Mouse (Mus musculus): ENCODE results near the gene Gm49355. TPM values are rescaled to one million over a fixed set of nuclear protein-coding genes. Genes with fewer than 3 reads are reported as not detected.

Gene Gm49355
- total RNA-seq, 2 experiments from 2014 or later = not detected

DNA sequence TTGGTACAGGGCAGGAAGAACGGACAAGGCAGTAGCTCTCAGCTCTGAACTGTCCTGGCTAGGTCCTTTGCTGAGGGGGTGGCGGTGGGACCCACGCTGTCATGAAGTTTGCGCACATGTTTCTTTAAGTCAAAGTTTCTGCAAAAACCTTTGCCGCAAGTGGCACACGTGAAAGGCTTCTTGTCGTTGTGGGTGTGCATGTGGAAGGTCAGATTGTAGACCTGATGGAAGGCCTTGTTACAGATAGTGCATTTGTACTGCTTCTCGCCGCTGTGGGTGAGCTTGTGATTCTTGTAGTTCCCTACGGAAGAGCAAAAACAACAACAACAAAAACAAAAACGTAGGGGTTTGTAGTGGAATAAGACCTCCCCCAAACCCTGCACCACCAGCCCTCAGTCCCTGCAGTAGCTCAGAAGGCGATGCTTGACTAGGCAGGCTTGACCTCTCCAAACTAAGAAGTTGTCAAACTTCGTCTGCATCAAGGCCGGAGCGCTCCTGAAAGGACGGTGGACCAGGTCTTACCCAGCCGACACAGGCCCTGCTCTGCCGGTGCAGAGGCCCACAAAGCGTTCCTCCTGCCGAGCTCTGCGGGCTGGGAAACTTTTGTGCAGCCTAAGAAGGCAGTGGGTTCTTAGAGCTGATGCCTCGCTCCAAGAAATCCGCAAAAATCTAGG is 58.8 kb downstream of the Gm49355 start:
- DNase-seq (ENCODE audit: low spot score in 2 of 2) = peak; percentile 49 to 53

DNA sequence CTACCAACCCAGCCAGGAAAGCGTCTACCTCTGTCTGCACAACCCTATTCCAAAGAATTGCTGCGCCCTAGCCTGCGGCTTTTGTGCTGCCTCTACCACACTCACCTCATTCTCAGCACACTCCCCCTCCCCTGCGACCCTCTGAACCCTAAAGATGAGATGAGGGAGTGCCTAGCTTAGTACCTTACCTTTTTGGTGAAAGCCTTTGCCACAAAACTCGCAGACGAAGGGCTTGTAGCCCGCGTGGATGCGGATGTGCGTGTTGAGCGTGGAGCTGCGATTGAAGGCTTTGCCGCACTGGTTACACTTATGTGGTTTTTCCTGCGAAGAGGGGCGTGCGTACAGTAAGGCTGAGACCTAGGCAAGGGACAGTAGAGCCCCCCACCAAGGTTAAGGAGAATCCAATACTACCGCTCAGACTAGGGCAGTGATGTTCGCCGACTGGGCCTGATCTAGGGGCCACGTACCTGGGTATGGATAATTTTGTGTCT is 59.7 kb downstream of the Gm49355 start:
- DNase-seq (ENCODE audit: low spot score in 2 of 2) = peak; percentile 52 to 59

DNA sequence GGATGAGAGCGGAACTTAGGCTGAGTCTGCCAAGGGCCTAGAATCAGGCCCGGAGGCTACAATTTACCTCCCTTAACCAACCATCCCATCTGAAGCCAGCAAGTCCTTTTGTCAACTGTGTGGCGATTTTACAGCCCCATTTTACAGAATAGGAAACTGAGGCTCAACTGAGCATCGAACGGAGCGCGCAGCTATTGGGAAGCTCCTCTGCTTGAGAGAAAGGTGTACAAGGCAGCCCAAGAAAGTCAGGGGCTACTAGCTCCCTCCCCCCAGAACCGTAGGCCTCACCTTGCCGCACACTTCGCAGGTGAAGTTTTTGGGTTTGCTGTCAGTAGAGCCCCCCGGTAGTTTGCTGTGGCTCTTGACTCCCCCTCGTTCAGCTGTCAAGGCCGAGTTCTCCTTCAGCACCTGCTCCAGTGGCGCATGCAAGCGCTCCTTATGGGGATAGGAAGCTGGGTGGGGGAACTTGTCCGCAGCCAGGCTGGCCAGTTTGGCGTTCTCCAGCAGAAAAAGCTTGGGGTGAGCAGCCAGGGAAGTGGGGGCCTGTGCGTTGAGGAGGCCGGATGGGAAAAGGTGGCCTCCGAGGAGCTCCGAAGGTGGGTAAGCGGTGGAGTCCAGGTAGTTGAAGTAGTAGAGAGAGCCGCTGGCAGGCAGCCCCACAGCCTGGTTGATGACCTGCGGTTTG is 60.4 kb downstream of the Gm49355 start:
- peak in 1 of 2 experiments; percentile 29 for DNase-seq (ENCODE audit: low spot score in 2 of 2)

DNA sequence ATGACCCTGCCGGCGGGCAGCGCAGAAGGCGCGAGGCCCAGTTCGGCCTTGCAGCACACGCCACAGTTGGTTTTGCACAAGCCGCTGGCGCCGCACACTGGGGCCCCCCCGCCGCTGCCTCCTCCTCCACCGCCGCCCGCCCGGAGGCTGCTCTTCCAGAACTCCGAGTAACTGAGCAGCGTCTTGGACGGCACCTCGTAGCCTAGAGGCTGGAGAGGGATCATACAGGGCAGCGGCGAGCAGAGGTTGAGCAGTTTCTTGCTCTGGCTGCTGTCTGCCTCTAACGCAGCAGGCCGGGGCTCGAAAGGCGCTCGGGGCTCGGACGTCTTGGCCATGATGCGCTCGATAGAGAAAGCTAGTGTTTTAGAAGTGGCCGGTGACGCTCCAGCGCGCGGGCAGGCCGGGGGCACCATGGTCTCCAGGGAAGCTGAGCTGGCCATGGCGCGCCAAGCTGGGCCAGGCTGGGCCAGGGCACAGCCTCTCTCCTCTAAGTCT is 61.0 kb downstream of the Gm49355 start:
- peak; percentile 54 to 68 for DNase-seq (ENCODE audit: low spot score in 2 of 2)

- peak; percentile 50 to 65 for DNase-seq (ENCODE audit: low spot score in 2 of 2)
These were observed 61.6 kb downstream of the Gm49355 start for GRCm38 (mm10) chr14:12345241-12345921.

- DNase-seq (ENCODE audit: low spot score in 2 of 2) = peak; percentile 60 to 65
These were observed 62.5 kb downstream of the Gm49355 start for GRCm38 (mm10) chr14:12346011-12346864.

- peak; percentile 29 to 34 for DNase-seq (ENCODE audit: low spot score in 2 of 2)
These were observed 63.3 kb downstream of the Gm49355 start for GRCm38 (mm10) chr14:12346865-12347600.

GRCm38 (mm10) chr14:12348089-12348488 is 64.3 kb downstream of the Gm49355 start, which contains the start of gene Fezf2:
Fezf2 (minus strand) TSS chr14:12348189.
- no peak for DNase-seq (ENCODE audit: low spot score in 2 of 2)

- DNase-seq (ENCODE audit: low spot score in 2 of 2) = no peak
These were observed 65.7 kb downstream of the Gm49355 start for GRCm38 (mm10) chr14:12349334-12350090.

GRCm38 (mm10) chr14:12350271-12350916 is 66.6 kb downstream of the Gm49355 start:
- no peak for DNase-seq (ENCODE audit: low spot score in 2 of 2)

Other genes starting within 250 kb of the Gm49355 start
- 10 to 100 TPM; 29.0 to 43.3 TPM for gene 3830406C13Rik, start 197 bp downstream of the Gm49355 start, total RNA-seq (2021)
- 10 to 100 TPM; 50.1 to 50.7 TPM for gene Fezf2, start 64.2 kb downstream of the Gm49355 start, total RNA-seq (2021)

Data from layer of hippocampus, postnatal 10 days (tissue).